Mouse (Mus musculus): ENCODE measurements around the gene Mief2. TPM values are rescaled to one million over a fixed set of nuclear protein-coding genes. Genes with fewer than 3 reads are reported as not detected.

Mief2 gene
- polyA plus RNA-seq, 1 experiment from 2014 or later = 18.5 TPM

DNA sequence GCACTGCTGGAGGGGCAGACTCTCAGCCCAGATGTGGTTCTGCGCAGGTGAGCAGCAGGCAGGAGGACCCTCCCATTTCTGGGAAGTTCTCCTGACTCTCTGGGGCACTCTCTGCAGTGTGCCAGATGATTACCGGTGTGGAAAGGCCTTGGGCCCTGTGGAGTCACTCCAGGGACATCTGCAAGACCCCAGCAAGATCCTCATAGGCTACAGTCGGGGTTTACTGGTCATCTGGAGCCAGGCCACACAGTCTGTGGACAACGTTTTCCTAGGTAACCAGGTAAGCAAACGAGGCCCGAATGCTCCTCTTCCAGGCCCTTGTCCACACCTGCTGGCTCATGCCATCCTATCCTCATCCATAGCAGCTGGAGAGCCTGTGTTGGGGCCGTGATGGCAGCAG is 22.1 kb upstream of the Mief2 start:
- Histone ChIP-seq H3K4me2 (no peak overlapping the region), H3K27ac (ENCODE audit: poor library complexity, severe bottlenecking) (no peak overlapping the region), H3K4me1 (replicated peaks) (peaks cover 29% of the 10 kb centered on the region), H3K4me3 (no peak overlapping the region), H3K36me3 (peaks cover 78% of the 10 kb centered on the region), H3K27me3 (replicated peaks) (no peaks in the 10 kb centered on the region), H3K9me3 (replicated peaks) (no peaks in the 10 kb centered on the region), H3K9ac (no peak overlapping the region)
- WGBS = 86% methylated on average over 7 of the region's 7 CpGs
- ATAC-seq (ENCODE audit: insufficient number of reproducible peaks, low FRiP score) = no peak

DNA sequence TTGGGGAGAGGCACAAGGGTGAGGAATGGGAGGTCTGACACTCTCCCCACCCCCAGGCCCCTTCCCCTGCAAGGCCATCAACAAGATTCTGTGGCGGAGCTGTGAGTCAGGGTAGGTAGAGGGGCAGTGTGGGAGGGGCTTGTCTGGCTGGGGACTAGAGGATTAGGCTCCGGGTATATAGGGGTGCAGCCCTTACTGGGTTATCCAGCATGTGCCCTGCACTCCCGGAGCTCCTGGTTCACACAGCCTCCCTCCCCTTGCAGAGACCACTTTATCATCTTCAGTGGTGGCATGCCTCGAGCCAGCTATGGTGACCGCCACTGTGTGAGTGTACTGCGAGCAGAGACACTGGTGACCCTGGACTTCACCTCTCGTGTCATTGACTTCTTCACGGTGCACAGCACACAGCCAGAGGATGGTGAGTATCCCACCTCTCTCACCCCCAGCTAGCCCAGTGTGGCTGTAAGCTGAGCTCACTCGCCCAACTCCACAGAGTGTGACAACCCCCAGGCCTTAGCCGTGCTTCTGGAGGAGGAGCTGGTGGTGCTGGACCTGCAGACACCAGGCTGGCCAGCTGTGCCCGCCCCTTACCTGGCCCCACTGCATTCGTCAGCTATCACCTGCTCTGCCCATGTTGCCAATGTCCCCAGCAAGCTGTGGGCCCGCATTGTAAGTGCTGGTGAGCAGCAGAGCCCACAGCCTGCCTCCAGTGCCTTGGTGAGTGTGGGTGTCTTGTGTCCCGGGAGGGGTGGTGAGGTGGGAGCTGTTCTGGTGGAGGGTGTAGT is 21.3 kb upstream of the Mief2 start:
- Histone ChIP-seq H3K27me3 (replicated peaks) (no peaks in the 10 kb centered on the region), H3K4me3 (no peak overlapping the region), H3K27ac (ENCODE audit: poor library complexity, severe bottlenecking) (peak overlapping the region; percentile 21; the same call in 1 of the 2 replicates), H3K9me3 (replicated peaks) (no peaks in the 10 kb centered on the region), H3K4me1 (replicated peaks) (peaks cover 21% of the 10 kb centered on the region), H3K36me3 (peaks cover 87% of the 10 kb centered on the region), H3K9ac (no peak overlapping the region), H3K4me2 (no peak overlapping the region)
- 87% methylated on average over 14 of the region's 14 CpGs for WGBS
- no peak for ATAC-seq (ENCODE audit: insufficient number of reproducible peaks, low FRiP score)

DNA sequence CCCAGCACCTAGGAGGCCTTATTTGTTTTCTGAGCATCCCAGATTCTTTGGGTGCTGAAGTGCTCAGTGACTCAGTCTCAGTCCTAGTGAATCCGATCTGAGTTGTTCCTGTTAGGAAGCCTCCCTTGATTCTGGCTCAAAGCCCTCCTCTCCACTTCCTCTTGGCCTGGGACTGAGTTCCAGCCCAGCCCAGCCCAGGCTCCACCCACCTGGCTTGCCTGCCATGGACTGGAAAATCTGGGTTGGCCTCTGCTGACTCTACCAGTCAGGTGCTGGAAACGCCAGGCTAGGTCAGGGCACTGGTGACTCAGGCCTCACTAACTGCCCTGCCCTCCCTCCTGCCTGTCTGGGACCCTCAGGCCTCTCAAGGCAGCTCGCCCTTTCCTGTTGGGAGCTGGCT is 20.5 kb upstream of the Mief2 start:
- Histone ChIP-seq H3K36me3 (peaks cover 92% of the 10 kb centered on the region), H3K4me3 (no peak overlapping the region), H3K27me3 (replicated peaks) (no peaks in the 10 kb centered on the region), H3K27ac (ENCODE audit: poor library complexity, severe bottlenecking) (peak overlapping the region; percentile 21), H3K9ac (no peak overlapping the region), H3K9me3 (replicated peaks) (no peaks in the 10 kb centered on the region), H3K4me2 (no peak overlapping the region), H3K4me1 (replicated peaks) (peaks cover 18% of the 10 kb centered on the region)
- ATAC-seq (ENCODE audit: insufficient number of reproducible peaks, low FRiP score) = peak; percentile 62
- WGBS = 70% methylated on average over 3 of the region's 3 CpGs

DNA sequence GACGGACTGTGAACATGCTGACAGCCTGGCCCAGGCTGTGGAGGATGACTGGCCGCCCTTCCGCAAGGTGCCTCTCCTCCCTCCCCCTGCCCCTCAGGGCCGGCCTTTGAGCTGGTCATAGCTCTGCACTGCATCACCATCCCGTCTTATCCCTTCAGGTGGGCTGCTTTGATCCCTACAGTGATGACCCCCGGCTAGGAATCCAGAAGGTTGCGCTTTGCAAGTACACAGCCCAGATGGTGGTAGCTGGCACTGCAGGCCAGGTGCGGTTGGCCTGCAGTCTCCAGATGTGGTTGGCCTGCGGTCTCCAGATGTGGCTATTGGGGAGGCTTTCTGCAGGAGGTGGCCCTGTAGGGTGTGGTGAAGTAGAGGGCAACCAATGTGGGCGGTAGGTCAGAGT is 19.6 kb upstream of the Mief2 start:
- H3K9ac ChIP-seq = no peak overlapping the region
- no peaks in the 10 kb centered on the region for H3K27me3 ChIP-seq (replicated peaks)
- H3K4me3 ChIP-seq = no peak overlapping the region
- no peak overlapping the region for H3K27ac ChIP-seq (ENCODE audit: poor library complexity, severe bottlenecking)
- no peaks in the 10 kb centered on the region for H3K9me3 ChIP-seq (replicated peaks)
- 90% methylated on average over 10 of the region's 10 CpGs for WGBS
- H3K4me2 ChIP-seq = no peak overlapping the region
- H3K4me1 ChIP-seq (replicated peaks) = peaks cover 8% of the 10 kb centered on the region; the same call in 1 of the 2 replicates
- ATAC-seq (ENCODE audit: insufficient number of reproducible peaks, low FRiP score) = no peak
- H3K36me3 ChIP-seq = peaks cover 100% of the 10 kb centered on the region

DNA sequence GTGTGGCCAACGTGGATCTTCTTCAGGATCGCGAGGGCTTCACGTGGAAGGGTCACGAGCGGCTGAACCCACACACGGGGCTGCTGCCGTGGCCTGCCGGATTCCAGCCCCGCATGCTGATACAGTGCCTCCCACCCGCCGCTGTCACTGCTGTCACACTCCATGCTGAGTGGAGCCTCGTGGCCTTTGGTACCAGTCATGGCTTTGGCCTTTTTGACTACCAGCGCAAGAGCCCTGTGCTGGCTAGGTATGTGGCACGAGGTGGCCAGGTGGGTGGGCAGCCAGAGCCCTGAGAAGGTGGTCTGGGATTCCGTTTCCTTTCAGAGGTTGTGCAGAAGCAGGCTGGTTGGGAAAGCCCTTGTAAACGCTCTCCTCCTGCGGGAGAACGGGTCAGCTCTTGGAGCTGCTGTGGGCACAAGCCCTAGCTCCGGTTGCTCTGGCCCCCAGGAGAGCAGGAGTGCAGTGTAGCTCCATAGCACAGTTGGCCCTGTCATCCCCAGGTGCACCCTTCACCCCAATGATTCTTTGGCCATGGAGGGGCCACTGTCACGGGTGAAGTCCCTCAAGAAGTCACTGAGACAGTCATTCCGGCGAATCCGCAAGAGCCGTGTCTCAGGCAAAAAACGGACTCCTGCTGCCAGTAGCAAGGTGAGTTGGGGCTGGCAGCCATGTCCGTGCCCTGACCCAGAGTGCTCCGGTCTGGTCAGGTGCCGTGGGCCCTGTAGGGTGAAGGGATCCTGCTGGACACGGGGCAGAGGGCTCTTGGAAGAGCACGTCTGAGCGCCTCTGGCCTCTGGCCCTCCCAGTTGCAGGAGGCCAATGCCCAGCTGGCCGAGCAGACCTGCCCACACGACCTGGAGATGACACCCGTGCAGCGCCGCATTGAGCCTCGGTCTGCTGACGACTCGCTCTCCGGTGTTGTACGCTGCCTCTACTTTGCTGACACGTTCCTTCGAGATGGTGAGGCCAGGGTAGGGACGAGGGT is 18.4 kb upstream of the Mief2 start:
- H3K27ac ChIP-seq (ENCODE audit: poor library complexity, severe bottlenecking) = no peak overlapping the region
- H3K4me1 ChIP-seq (replicated peaks) = peaks cover 8% of the 10 kb centered on the region; the same call in 1 of the 2 replicates
- H3K9ac ChIP-seq = no peak overlapping the region
- peaks cover 100% of the 10 kb centered on the region for H3K36me3 ChIP-seq
- no peaks in the 10 kb centered on the region for H3K9me3 ChIP-seq (replicated peaks)
- H3K4me3 ChIP-seq = no peak overlapping the region
- H3K27me3 ChIP-seq (replicated peaks) = no peaks in the 10 kb centered on the region
- H3K4me2 ChIP-seq = no peak overlapping the region
- WGBS = 93% methylated on average over 45 of the region's 45 CpGs
- no peak for ATAC-seq (ENCODE audit: insufficient number of reproducible peaks, low FRiP score)

DNA sequence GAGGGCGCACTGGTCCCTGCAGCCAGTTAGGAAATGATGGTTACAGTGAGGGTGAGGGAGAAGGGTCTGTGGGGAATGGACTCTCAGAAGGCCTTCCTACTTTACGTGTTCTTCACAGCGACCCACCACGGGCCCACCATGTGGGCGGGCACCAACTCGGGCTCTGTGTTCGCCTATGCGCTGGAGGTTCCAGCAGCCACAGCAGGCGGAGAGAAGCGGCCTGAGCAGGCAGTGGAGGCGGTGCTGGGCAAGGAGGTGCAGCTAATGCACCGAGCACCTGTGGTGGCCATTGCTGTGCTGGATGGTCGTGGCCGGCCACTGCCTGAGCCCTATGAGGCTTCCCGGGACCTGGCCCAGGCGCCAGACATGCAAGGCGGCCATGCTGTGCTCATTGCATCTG is 17.0 kb upstream of the Mief2 start:
- no peak for ATAC-seq (ENCODE audit: insufficient number of reproducible peaks, low FRiP score)
- WGBS = 92% methylated on average over 17 of the region's 17 CpGs
- peaks cover 100% of the 10 kb centered on the region for H3K36me3 ChIP-seq
- no peaks in the 10 kb centered on the region for H3K27me3 ChIP-seq (replicated peaks)
- H3K9ac ChIP-seq = no peak overlapping the region
- no peak overlapping the region for H3K27ac ChIP-seq (ENCODE audit: poor library complexity, severe bottlenecking)
- no peak overlapping the region for H3K4me2 ChIP-seq
- peaks cover 8% of the 10 kb centered on the region; the same call in 1 of the 2 replicates for H3K4me1 ChIP-seq (replicated peaks)
- no peaks in the 10 kb centered on the region for H3K9me3 ChIP-seq (replicated peaks)
- H3K4me3 ChIP-seq = no peak overlapping the region

DNA sequence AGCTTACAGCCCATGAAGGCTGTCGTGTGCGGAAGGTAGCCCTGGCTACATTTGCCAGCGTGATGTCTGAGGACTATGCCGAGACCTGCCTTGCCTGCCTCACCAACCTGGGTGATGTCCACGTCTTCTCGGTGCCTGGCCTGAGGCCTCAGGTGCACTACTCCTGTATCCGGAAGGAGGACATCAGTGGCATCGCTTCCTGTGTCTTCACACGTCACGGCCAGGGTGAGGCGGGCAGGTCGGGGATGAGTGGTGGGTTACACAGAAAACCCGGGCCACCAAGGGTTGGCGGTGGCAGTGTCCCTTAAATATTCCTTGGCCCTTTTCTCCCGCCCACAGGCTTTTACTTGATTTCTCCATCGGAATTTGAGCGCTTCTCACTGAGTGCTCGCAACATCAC is 16.2 kb upstream of the Mief2 start:
- WGBS = 92% methylated on average over 18 of the region's 18 CpGs
- H3K27me3 ChIP-seq (replicated peaks) = no peaks in the 10 kb centered on the region
- H3K4me2 ChIP-seq = no peak overlapping the region
- no peak overlapping the region for H3K27ac ChIP-seq (ENCODE audit: poor library complexity, severe bottlenecking)
- peaks cover 100% of the 10 kb centered on the region for H3K36me3 ChIP-seq
- H3K9ac ChIP-seq = no peak overlapping the region
- ATAC-seq (ENCODE audit: insufficient number of reproducible peaks, low FRiP score) = no peak
- peaks cover 12% of the 10 kb centered on the region for H3K4me1 ChIP-seq (replicated peaks)
- no peak overlapping the region for H3K4me3 ChIP-seq
- no peaks in the 10 kb centered on the region for H3K9me3 ChIP-seq (replicated peaks)

DNA sequence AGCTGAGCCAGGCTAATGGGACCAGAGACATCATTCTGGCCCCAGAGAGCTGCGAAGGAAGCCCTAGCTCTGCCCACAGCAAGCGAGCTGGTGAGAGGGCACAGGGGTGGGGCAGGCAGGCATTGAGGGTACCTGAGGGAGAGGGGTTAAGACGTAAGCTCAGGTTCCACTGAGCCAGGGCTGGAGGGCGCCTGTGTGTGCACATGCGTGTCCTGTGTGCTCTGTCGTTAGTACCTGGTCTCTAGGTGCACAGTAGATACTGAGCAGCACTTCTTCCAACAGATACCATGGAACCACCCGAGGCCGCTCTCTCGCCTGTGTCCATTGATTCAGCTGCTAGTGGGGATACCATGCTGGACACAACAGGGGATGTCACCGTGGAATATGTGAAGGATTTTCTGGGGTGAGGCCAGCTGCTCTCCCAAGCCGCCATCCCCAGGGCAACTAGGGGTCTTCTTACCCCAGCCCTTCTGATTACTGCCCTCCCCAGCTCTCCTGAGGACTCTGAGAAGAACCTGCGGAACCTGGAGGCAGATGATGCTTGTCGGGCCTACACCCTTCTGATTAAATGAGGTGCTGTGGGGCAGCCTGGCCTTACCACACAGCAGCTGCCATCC is 15.5 kb upstream of the Mief2 start:
- no peak overlapping the region for H3K27ac ChIP-seq (ENCODE audit: poor library complexity, severe bottlenecking)
- no peaks in the 10 kb centered on the region for H3K27me3 ChIP-seq (replicated peaks)
- no peak overlapping the region for H3K9ac ChIP-seq
- H3K4me1 ChIP-seq (replicated peaks) = peaks cover 7% of the 10 kb centered on the region
- H3K4me3 ChIP-seq = no peak overlapping the region
- WGBS = 92% methylated on average over 13 of the region's 13 CpGs
- peaks cover 100% of the 10 kb centered on the region for H3K36me3 ChIP-seq
- no peak for ATAC-seq (ENCODE audit: insufficient number of reproducible peaks, low FRiP score)
- no peak overlapping the region for H3K4me2 ChIP-seq
- H3K9me3 ChIP-seq (replicated peaks) = no peaks in the 10 kb centered on the region

DNA sequence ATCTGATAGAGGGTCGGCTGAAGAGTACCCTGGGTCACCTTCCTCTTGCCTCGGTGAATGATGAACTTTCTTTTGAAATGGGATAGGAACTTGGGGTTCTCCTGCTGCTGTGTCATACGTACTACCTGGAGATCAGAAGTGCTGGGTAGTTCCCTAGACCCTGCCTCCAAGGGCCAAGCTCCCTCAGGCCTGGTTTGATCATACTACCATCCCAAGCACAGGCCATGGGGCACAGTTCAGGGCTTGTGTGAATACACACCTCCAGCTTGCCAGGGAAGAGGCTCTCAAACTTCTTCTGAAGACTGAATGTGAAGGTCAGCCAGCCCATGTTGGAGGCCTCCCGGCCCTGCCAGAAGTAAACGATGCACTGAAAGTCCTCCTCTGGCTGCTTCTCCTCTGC is 12.4 kb upstream of the Mief2 start:
- H3K4me3 ChIP-seq = no peak overlapping the region
- ATAC-seq (ENCODE audit: insufficient number of reproducible peaks, low FRiP score) = no peak
- H3K27ac ChIP-seq (ENCODE audit: poor library complexity, severe bottlenecking) = no peak overlapping the region
- no peak overlapping the region for H3K4me2 ChIP-seq
- peaks cover 18% of the 10 kb centered on the region for H3K4me1 ChIP-seq (replicated peaks)
- no peaks in the 10 kb centered on the region for H3K9me3 ChIP-seq (replicated peaks)
- no peaks in the 10 kb centered on the region for H3K27me3 ChIP-seq (replicated peaks)
- H3K9ac ChIP-seq = no peak overlapping the region
- 75% methylated on average over 5 of the region's 5 CpGs for WGBS
- peaks cover 96% of the 10 kb centered on the region for H3K36me3 ChIP-seq

DNA sequence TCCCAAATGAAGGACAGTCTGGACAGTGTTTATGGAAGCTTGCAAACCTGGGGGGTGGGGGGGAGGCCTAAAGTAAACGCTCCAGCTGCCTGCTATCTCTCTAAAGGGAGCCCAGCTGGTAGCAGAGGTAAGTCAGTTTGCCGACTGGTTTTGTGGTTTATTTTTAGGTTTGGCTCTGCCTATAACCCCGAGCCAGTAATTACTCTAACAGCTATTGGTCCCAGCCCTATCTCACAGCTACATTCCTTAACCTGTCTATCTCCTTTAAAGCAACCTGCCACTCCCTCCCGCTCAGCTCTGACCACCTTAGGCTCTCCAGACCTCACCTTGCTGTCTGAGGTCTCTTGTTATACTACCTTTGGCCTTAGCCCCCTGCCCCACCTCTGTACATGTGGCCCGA is 8.9 kb upstream of the Mief2 start:
- no peak overlapping the region for H3K9ac ChIP-seq
- H3K27me3 ChIP-seq (replicated peaks) = no peaks in the 10 kb centered on the region
- H3K27ac ChIP-seq (ENCODE audit: poor library complexity, severe bottlenecking) = peak overlapping the region; percentile 36; the same call in 1 of the 2 replicates
- no peaks in the 10 kb centered on the region for H3K9me3 ChIP-seq (replicated peaks)
- H3K4me1 ChIP-seq (replicated peaks) = peaks cover 18% of the 10 kb centered on the region
- peaks cover 96% of the 10 kb centered on the region for H3K36me3 ChIP-seq
- no peak for ATAC-seq (ENCODE audit: insufficient number of reproducible peaks, low FRiP score)
- no peak overlapping the region for H3K4me2 ChIP-seq
- 50% methylated on average over 5 of the region's 5 CpGs for WGBS
- H3K4me3 ChIP-seq = no peak overlapping the region

Data from heart, embryonic 12.5 days (tissue).